Mouse (Mus musculus) neural tube, embryonic 14.5 days (tissue): ENCODE results near the gene Cyp19a1. TPM values are rescaled to one million over a fixed set of nuclear protein-coding genes. Genes with fewer than 3 reads are reported as not detected.

Experiments used
- ATAC-seq: fragments of 200-750 bp; cut with Nextera tagmentation; 2 replicates; pipeline ENCODE4 v1.8.0; 2017; ENCODE audit warnings: low read depth, mild to moderate bottlenecking, moderate TSS enrichment, moderate library complexity
- H3K27ac ChIP-seq: fragments of 300-500 bp; sonication (generic); 2 replicates; pipeline ENCODE4 v1.5.1; 2014; ENCODE audit warnings: low read depth, mild to moderate bottlenecking, control low read depth, low read length, moderate library complexity, mixed read lengths
- H3K27me3 ChIP-seq: fragments of 300-500 bp; sonication (generic); 2 replicates; pipeline ENCODE4 v1.6.1; 2014; ENCODE audit warnings: low read length; ENCODE audit not compliant: control insufficient read depth, insufficient read depth
- H3K36me3 ChIP-seq: fragments of 300-500 bp; sonication (generic); 2 replicates; pipeline ENCODE4 v1.6.1; 2014; ENCODE audit warnings: low read length, mixed read lengths; ENCODE audit not compliant: control insufficient read depth, insufficient read depth
- H3K4me1 ChIP-seq: fragments of 300-500 bp; sonication (generic); 2 replicates; pipeline ENCODE4 v1.6.1; 2014; ENCODE audit warnings: low read length; ENCODE audit not compliant: control insufficient read depth, insufficient read depth
- H3K4me2 ChIP-seq: fragments of 300-500 bp; sonication (generic); 2 replicates; pipeline ENCODE4 v1.6.1; 2014; ENCODE audit warnings: mild to moderate bottlenecking, low read depth, low read length, control low read depth
- H3K4me3 ChIP-seq: fragments of 300-500 bp; sonication (generic); 2 replicates; pipeline ENCODE4 v1.5.1; 2014; ENCODE audit warnings: low read depth, low read length, control low read depth, mixed read lengths
- H3K9ac ChIP-seq: fragments of 300-500 bp; sonication (generic); replicated peaks from 2 replicates; pipeline ENCODE4 v1.6.1; 2014; ENCODE audit warnings: low read depth, mild to moderate bottlenecking, control low read depth, low read length, mixed read lengths
- H3K9me3 ChIP-seq: fragments of 300-500 bp; sonication (generic); 2 replicates; pipeline ENCODE4 v1.6.1; 2016; ENCODE audit warnings: low read length; ENCODE audit not compliant: control insufficient read depth
- WGBS: fragments of 180-500 bp; shearing (Covaris S2); extraction: QIAGEN DNeasy Blood & Tissue Kit; methylation state at CpG from one replicate; pipeline ENCODE4 v1.1.7; 2014; 5-methylcytosine and 5-hydroxymethylcytosine counted together
- polyA plus RNA-seq: library from polyadenylated mRNA; unstranded; fragments of >200 nt; fragmentation: Nextera tagmentation; extraction: Ambion mirVana; gene quantifications from 2 replicates; pipeline ENCODE4 v1.2.1, GENCODE M21; 2014

Cyp19a1 gene
- polyA plus RNA-seq, 1 experiment from 2014 or later, result not detected

- WGBS, result 71% methylated on average over 5 of the region's 5 CpGs
- H3K9ac ChIP-seq, result no peak overlapping the region
- H3K4me3 ChIP-seq, result no peak overlapping the region
These were observed 73.1 kb downstream of the Cyp19a1 start for GRCm38 (mm10) chr9:54194790-54195189.

GRCm38 (mm10) chr9:54191435-54191834, 76.5 kb downstream of the Cyp19a1 start:
- no peaks in the 10 kb centered on the region for H3K36me3 ChIP-seq
- H3K4me1 ChIP-seq, result no peaks in the 10 kb centered on the region
- ATAC-seq, result no peak
- H3K9ac ChIP-seq, result no peak overlapping the region
- H3K27ac ChIP-seq, result no peak overlapping the region
- no peak overlapping the region for H3K4me3 ChIP-seq
- no peak overlapping the region for H3K4me2 ChIP-seq
- no peaks in the 10 kb centered on the region for H3K27me3 ChIP-seq
- 91% methylated on average over 3 of the region's 3 CpGs for WGBS
- H3K9me3 ChIP-seq, result no peaks in the 10 kb centered on the region

More at GRCm38 (mm10) chr9:54194790-54195189, 73.1 kb downstream of the Cyp19a1 start:
- Histone ChIP-seq H3K27me3 (no peaks in the 10 kb centered on the region), H3K9me3 (no peaks in the 10 kb centered on the region), H3K4me2 (no peak overlapping the region), H3K36me3 (no peaks in the 10 kb centered on the region), H3K27ac (no peak overlapping the region), H3K4me1 (no peaks in the 10 kb centered on the region)
- no peak for ATAC-seq

- H3K4me3 ChIP-seq, result no peak overlapping the region
- no peak overlapping the region for H3K27ac ChIP-seq
- H3K4me1 ChIP-seq, result no peaks in the 10 kb centered on the region
- 86% methylated on average over 7 of the region's 7 CpGs for WGBS
- no peaks in the 10 kb centered on the region for H3K9me3 ChIP-seq
- H3K9ac ChIP-seq, result no peak overlapping the region
- H3K4me2 ChIP-seq, result no peak overlapping the region
- no peaks in the 10 kb centered on the region for H3K27me3 ChIP-seq
- no peak for ATAC-seq
- no peaks in the 10 kb centered on the region for H3K36me3 ChIP-seq
These were observed 85.4 kb downstream of the Cyp19a1 start for GRCm38 (mm10) chr9:54182484-54182883.

GRCm38 (mm10) chr9:54181330-54181729, 86.6 kb downstream of the Cyp19a1 start:
- Histone ChIP-seq H3K36me3 (no peaks in the 10 kb centered on the region), H3K27ac (no peak overlapping the region), H3K4me2 (no peak overlapping the region), H3K4me1 (no peaks in the 10 kb centered on the region), H3K9me3 (no peaks in the 10 kb centered on the region), H3K9ac (no peak overlapping the region), H3K27me3 (no peaks in the 10 kb centered on the region), H3K4me3 (no peak overlapping the region)
- no peak for ATAC-seq
- WGBS, result 11% methylated on average over 2 of the region's 2 CpGs

GRCm38 (mm10) chr9:54180216-54180615, 87.7 kb downstream of the Cyp19a1 start:
- no peaks in the 10 kb centered on the region for H3K9me3 ChIP-seq
- H3K27ac ChIP-seq, result no peak overlapping the region
- H3K4me2 ChIP-seq, result no peak overlapping the region
- H3K4me3 ChIP-seq, result no peak overlapping the region
- no peaks in the 10 kb centered on the region for H3K36me3 ChIP-seq
- no peak overlapping the region for H3K9ac ChIP-seq
- 77% methylated on average over 17 of the region's 17 CpGs for WGBS
- no peaks in the 10 kb centered on the region for H3K27me3 ChIP-seq
- H3K4me1 ChIP-seq, result no peaks in the 10 kb centered on the region
- no peak for ATAC-seq

GRCm38 (mm10) chr9:54169489-54169888, 98.4 kb downstream of the Cyp19a1 start:
- Histone ChIP-seq H3K9me3 (no peaks in the 10 kb centered on the region), H3K9ac (no peak overlapping the region), H3K4me2 (no peak overlapping the region), H3K4me3 (no peak overlapping the region), H3K36me3 (no peaks in the 10 kb centered on the region), H3K27ac (no peak overlapping the region), H3K27me3 (no peaks in the 10 kb centered on the region), H3K4me1 (no peaks in the 10 kb centered on the region)
- WGBS, result 46% methylated on average over 5 of the region's 5 CpGs
- ATAC-seq, result no peak

- ATAC-seq, result no peak
- H3K36me3 ChIP-seq, result no peaks in the 10 kb centered on the region
- H3K4me3 ChIP-seq, result no peak overlapping the region
- no peak overlapping the region for H3K4me2 ChIP-seq
- no peaks in the 10 kb centered on the region for H3K9me3 ChIP-seq
- H3K4me1 ChIP-seq, result no peaks in the 10 kb centered on the region
- no peak overlapping the region for H3K9ac ChIP-seq
- no peaks in the 10 kb centered on the region for H3K27me3 ChIP-seq
- 86% methylated on average over 10 of the region's 10 CpGs for WGBS
- no peak overlapping the region for H3K27ac ChIP-seq
These were observed 99.5 kb downstream of the Cyp19a1 start for GRCm38 (mm10) chr9:54168425-54168824.

GRCm38 (mm10) chr9:54163117-54163516, 104.8 kb downstream of the Cyp19a1 start:
- no peak overlapping the region for H3K9ac ChIP-seq
- H3K27ac ChIP-seq, result no peak overlapping the region
- H3K9me3 ChIP-seq, result no peaks in the 10 kb centered on the region
- no peak overlapping the region for H3K4me3 ChIP-seq
- no peak overlapping the region for H3K4me2 ChIP-seq
- H3K27me3 ChIP-seq, result no peaks in the 10 kb centered on the region
- no peaks in the 10 kb centered on the region for H3K36me3 ChIP-seq
- WGBS, result 78% methylated on average over 5 of the region's 5 CpGs
- ATAC-seq, result no peak
- H3K4me1 ChIP-seq, result no peaks in the 10 kb centered on the region

- Histone ChIP-seq H3K9me3 (no peaks in the 10 kb centered on the region), H3K4me3 (no peak overlapping the region), H3K9ac (no peak overlapping the region), H3K4me2 (no peak overlapping the region), H3K36me3 (no peaks in the 10 kb centered on the region), H3K4me1 (no peaks in the 10 kb centered on the region), H3K27ac (no peak overlapping the region), H3K27me3 (no peaks in the 10 kb centered on the region)
- ATAC-seq, result no peak
- WGBS, result 73% methylated on average over 5 of the region's 5 CpGs
These were observed 114.2 kb downstream of the Cyp19a1 start for GRCm38 (mm10) chr9:54153679-54154078.

GRCm38 (mm10) chr9:54139191-54139590, 128.7 kb downstream of the Cyp19a1 start:
- H3K4me3 ChIP-seq, result no peak overlapping the region
- no peak for ATAC-seq
- no peaks in the 10 kb centered on the region for H3K36me3 ChIP-seq
- no peaks in the 10 kb centered on the region for H3K4me1 ChIP-seq
- no peaks in the 10 kb centered on the region for H3K27me3 ChIP-seq
- no peaks in the 10 kb centered on the region for H3K9me3 ChIP-seq
- H3K9ac ChIP-seq, result no peak overlapping the region
- no peak overlapping the region for H3K4me2 ChIP-seq
- 97% methylated on average over 1 of the region's 1 CpGs for WGBS
- H3K27ac ChIP-seq, result no peak overlapping the region
